Mouse (Mus musculus) intestine, embryonic 16.5 days (tissue): ENCODE data around the gene Pdia4. TPM values are rescaled to one million over a fixed set of nuclear protein-coding genes. Genes with fewer than 3 reads are reported as not detected.

Source experiments
- ATAC-seq: fragments of 200-750 bp; cut with Nextera tagmentation; 2 replicates; pipeline ENCODE4 v1.8.0; 2017; ENCODE audit warnings: moderate TSS enrichment, moderate library complexity
- H3K27ac ChIP-seq: fragments of 300-500 bp; sonication (generic); 2 replicates; pipeline ENCODE4 v1.5.1; 2014; ENCODE audit warnings: mild to moderate bottlenecking, low read length
- H3K27me3 ChIP-seq: fragments of 300-500 bp; sonication (generic); replicated peaks from 2 replicates; pipeline ENCODE4 v1.6.1; 2014; ENCODE audit warnings: low read length, control low read depth, mixed read lengths; ENCODE audit not compliant: control insufficient read depth, insufficient read depth
- H3K36me3 ChIP-seq: fragments of 300-500 bp; sonication (generic); 2 replicates; pipeline ENCODE4 v1.6.1; 2014; ENCODE audit warnings: low read length, control low read depth; ENCODE audit not compliant: control insufficient read depth, insufficient read depth
- H3K4me1 ChIP-seq: fragments of 300-500 bp; sonication (generic); 2 replicates; pipeline ENCODE4 v1.6.1; 2014; ENCODE audit warnings: low read length, control low read depth, mixed read lengths; ENCODE audit not compliant: control insufficient read depth, insufficient read depth
- H3K4me2 ChIP-seq: fragments of 300-500 bp; sonication (generic); 2 replicates; pipeline ENCODE4 v1.6.1; 2014; ENCODE audit warnings: low read depth, low read length, control low read depth
- H3K4me3 ChIP-seq: fragments of 300-500 bp; sonication (generic); 2 replicates; pipeline ENCODE4 v1.5.1; 2014; ENCODE audit warnings: mild to moderate bottlenecking, low read length
- H3K9ac ChIP-seq: fragments of 300-500 bp; sonication (generic); 2 replicates; pipeline ENCODE4 v1.6.1; 2014; ENCODE audit warnings: low read depth, low read length
- H3K9me3 ChIP-seq: fragments of 300-500 bp; sonication (generic); 2 replicates; pipeline ENCODE4 v1.6.1; 2016; ENCODE audit warnings: low read length, control low read depth; ENCODE audit not compliant: control insufficient read depth
- WGBS: fragments of 180-500 bp; shearing (Covaris S2); extraction: QIAGEN DNeasy Blood & Tissue Kit; methylation state at CpG from one replicate; pipeline ENCODE4 v1.1.7; 2014; 5-methylcytosine and 5-hydroxymethylcytosine counted together
- polyA plus RNA-seq: library from polyadenylated mRNA; unstranded; fragments of >200 nt; fragmentation: Nextera tagmentation; extraction: Ambion mirVana; gene quantifications from 2 replicates; pipeline ENCODE4 v1.2.1, GENCODE M21; 2015

Pdia4 gene
- polyA plus RNA-seq, 1 experiment from 2014 or later, result 332 TPM

GRCm38 (mm10) chr6:47818721-47819120 lies 5.5 kb upstream of the Pdia4 start:
- Histone ChIP-seq H3K4me1 (0 out of 2 replicates have a peak, but pooled peaks cover 3% of the 10 kb centered on the region), H3K9ac (no peak overlapping the region), H3K9me3 (no peaks in the 10 kb centered on the region), H3K4me2 (no peak overlapping the region), H3K4me3 (no peak overlapping the region), H3K27me3 (no peaks in the 10 kb centered on the region), H3K36me3 (no peaks in the 10 kb centered on the region), H3K27ac (no peak overlapping the region)
- ATAC-seq, result no peak
- WGBS, result 89% methylated on average over 8 of the region's 8 CpGs

GRCm38 (mm10) chr6:47816151-47816550 lies 2.9 kb upstream of the Pdia4 start:
- Histone ChIP-seq H3K9me3 (no peaks in the 10 kb centered on the region), H3K4me1 (peaks cover 10% of the 10 kb centered on the region), H3K36me3 (no peaks in the 10 kb centered on the region), H3K9ac (no peak overlapping the region), H3K4me3 (no peak overlapping the region), H3K27me3 (no peaks in the 10 kb centered on the region), H3K27ac (no peak overlapping the region), H3K4me2 (no peak overlapping the region)
- ATAC-seq, result no peak
- WGBS, result 70% methylated on average over 1 of the region's 1 CpGs

DNA sequence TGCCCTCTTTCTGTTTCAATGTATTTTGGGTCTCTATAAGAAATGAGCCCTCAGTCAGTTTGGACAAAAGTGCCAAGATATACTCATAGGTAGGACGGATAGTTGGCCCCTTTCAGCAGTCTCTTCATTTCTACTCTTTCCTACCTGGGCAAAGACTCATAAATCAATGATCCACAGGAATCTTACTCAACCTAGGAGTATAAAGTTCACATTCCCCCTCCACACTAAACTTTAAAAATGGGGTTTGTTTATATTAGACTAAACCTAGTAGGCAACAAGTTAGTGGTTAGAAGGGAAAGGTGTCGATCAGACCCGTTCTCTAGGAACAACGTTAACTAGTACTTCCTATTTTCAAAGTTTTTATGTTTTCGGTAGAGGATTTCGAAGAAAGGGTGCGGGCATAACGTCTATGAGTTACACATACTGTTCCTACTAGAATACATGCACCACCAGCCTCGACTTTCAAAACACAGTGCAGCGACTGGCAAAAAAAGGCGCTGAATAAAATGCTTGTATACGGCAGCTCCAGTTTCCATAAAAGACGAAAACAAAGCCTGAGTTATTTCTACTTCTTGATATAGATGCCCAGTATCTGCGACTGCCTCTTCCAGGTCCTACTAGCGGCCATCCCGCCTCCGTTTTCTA lies 837 bp downstream of the Pdia4 start:
- no peak for ATAC-seq
- no peaks in the 10 kb centered on the region for H3K9me3 ChIP-seq
- H3K4me3 ChIP-seq, result peak overlapping the region; percentile 94
- peak overlapping the region; percentile 84 for H3K4me2 ChIP-seq
- no peaks in the 10 kb centered on the region for H3K27me3 ChIP-seq
- H3K9ac ChIP-seq, result peak overlapping the region; percentile 95
- H3K4me1 ChIP-seq, result peaks cover 23% of the 10 kb centered on the region
- no peaks in the 10 kb centered on the region for H3K36me3 ChIP-seq
- under 1% methylated on average over 17 of the region's 17 CpGs for WGBS
- peak overlapping the region; percentile 99 for H3K27ac ChIP-seq

GRCm38 (mm10) chr6:47811324-47811723 lies 1.9 kb downstream of the Pdia4 start:
- no peak for ATAC-seq
- H3K27me3 ChIP-seq, result no peaks in the 10 kb centered on the region
- H3K4me3 ChIP-seq, result peak overlapping the region; percentile 94
- peaks cover 6% of the 10 kb centered on the region; the same call in 1 of the 2 replicates for H3K36me3 ChIP-seq
- H3K9me3 ChIP-seq, result no peaks in the 10 kb centered on the region
- H3K27ac ChIP-seq, result no peak overlapping the region
- peak overlapping the region; percentile 84 for H3K4me2 ChIP-seq
- H3K9ac ChIP-seq, result peak overlapping the region; percentile 95
- 42% methylated on average over 5 of the region's 5 CpGs for WGBS
- peaks cover 23% of the 10 kb centered on the region for H3K4me1 ChIP-seq

DNA sequence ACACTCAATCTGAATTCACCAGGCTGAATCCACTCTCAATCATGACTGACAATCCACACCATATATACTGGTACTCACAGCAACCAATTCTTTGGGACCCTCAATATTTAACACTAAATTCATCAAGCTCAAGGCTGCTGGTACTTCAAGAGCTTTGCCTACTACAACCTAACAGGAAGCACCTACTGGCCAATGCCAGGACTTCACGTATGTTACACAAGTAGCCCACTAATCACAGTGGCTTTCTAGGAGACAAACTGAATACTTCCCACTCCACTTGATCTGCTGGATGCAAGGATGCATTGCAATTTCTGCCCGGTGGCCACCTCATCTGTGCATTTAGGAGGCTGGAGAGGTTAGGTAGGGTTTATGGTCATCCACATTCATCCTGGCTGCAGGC lies 3.0 kb downstream of the Pdia4 start:
- Histone ChIP-seq H3K27me3 (no peaks in the 10 kb centered on the region), H3K9me3 (no peaks in the 10 kb centered on the region), H3K4me1 (peaks cover 23% of the 10 kb centered on the region), H3K4me2 (0 out of 2 replicates have a peak overlapping the region, but pooled peaks have one; percentile 10), H3K27ac (no peak overlapping the region), H3K4me3 (0 out of 2 replicates have a peak overlapping the region, but pooled peaks have one; percentile 6), H3K36me3 (peaks cover 6% of the 10 kb centered on the region; the same call in 1 of the 2 replicates), H3K9ac (peak overlapping the region; percentile 24; the same call in 1 of the 2 replicates)
- WGBS, result 67% methylated on average over 2 of the region's 2 CpGs
- no peak for ATAC-seq

GRCm38 (mm10) chr6:47809053-47809452 lies 4.2 kb downstream of the Pdia4 start:
- no peak overlapping the region for H3K9ac ChIP-seq
- 73% methylated on average over 4 of the region's 4 CpGs for WGBS
- H3K4me1 ChIP-seq, result peaks cover 21% of the 10 kb centered on the region
- H3K36me3 ChIP-seq, result peaks cover 6% of the 10 kb centered on the region; the same call in 1 of the 2 replicates
- no peak for ATAC-seq
- H3K9me3 ChIP-seq, result no peaks in the 10 kb centered on the region
- H3K27me3 ChIP-seq, result no peaks in the 10 kb centered on the region
- H3K4me3 ChIP-seq, result no peak overlapping the region
- H3K4me2 ChIP-seq, result no peak overlapping the region
- no peak overlapping the region for H3K27ac ChIP-seq

DNA sequence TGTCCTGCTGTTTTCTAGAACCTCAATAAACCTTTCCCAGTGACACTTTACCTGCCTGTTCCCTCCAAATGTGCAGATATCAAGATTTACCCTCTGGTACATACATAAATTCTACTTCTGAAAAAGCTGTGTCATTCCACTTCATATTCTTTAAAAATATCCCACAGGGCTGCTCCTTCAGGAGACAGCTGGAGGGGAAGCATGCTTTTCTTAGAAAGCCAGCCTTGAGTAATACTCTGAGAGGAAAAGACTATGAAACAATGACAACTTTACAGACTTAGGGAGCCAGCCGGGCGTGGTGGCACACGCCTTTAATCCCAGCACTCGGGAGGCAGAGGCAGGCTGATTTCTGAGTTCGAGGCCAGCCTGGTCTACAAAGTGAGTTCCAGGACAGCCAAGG lies 4.7 kb downstream of the Pdia4 start:
- no peak for ATAC-seq
- Histone ChIP-seq H3K9me3 (no peaks in the 10 kb centered on the region), H3K4me3 (no peak overlapping the region), H3K4me2 (no peak overlapping the region), H3K27ac (no peak overlapping the region), H3K36me3 (peaks cover 10% of the 10 kb centered on the region), H3K9ac (no peak overlapping the region), H3K4me1 (peaks cover 21% of the 10 kb centered on the region), H3K27me3 (no peaks in the 10 kb centered on the region)
- 86% methylated on average over 5 of the region's 5 CpGs for WGBS

DNA sequence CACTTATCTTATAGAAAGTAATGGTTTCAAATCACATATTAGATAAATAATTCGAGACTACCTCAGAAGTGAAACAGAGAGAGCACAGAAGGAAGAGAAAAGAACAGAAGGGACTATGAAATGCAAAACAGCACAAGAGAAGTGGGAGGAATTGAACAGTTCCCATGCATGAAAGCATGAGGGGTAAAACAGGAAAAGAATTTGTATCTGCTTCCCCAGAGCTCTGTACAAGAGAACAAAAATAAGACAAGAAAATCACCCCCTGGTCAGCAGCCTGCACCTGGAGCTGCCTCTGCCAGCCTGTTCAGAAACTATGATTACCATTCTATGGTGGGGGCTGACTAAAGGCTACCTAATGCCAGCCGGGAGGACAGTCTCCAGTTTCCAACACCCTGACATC lies 5.8 kb downstream of the Pdia4 start:
- no peak overlapping the region for H3K9ac ChIP-seq
- H3K9me3 ChIP-seq, result no peaks in the 10 kb centered on the region
- no peak overlapping the region for H3K4me3 ChIP-seq
- WGBS, result 82% methylated on average over 2 of the region's 2 CpGs
- no peak for ATAC-seq
- H3K4me2 ChIP-seq, result no peak overlapping the region
- no peak overlapping the region for H3K27ac ChIP-seq
- H3K36me3 ChIP-seq, result peaks cover 20% of the 10 kb centered on the region
- no peaks in the 10 kb centered on the region for H3K27me3 ChIP-seq
- H3K4me1 ChIP-seq, result peaks cover 21% of the 10 kb centered on the region

GRCm38 (mm10) chr6:47805520-47805919 lies 7.7 kb downstream of the Pdia4 start:
- H3K4me1 ChIP-seq, result peaks cover 8% of the 10 kb centered on the region
- 70% methylated on average over 2 of the region's 2 CpGs for WGBS

DNA sequence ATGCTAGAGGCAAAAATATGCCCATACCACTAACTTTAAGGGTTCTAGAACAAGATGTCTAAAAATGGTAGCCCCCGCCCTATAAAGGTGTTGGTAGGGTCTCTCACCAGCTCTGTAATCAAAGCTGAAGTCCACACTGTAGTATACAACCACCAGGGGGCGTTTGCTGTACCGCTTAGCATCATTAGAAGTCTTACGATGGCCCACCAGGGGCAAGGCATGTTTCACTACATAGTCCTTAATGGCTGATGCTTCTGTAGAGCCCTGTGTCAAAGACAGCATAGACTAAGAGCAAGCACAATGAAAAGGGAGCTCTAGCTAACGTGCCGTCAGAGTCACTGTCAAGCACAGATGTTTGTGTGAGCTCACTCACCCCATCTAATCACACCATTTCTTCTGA lies 14.2 kb downstream of the Pdia4 start:
- no peak overlapping the region for H3K9ac ChIP-seq
- no peaks in the 10 kb centered on the region for H3K4me1 ChIP-seq
- no peak overlapping the region for H3K4me3 ChIP-seq
- WGBS, result 49% methylated on average over 6 of the region's 6 CpGs
- ATAC-seq, result no peak
- H3K9me3 ChIP-seq, result no peaks in the 10 kb centered on the region
- H3K36me3 ChIP-seq, result peaks cover 46% of the 10 kb centered on the region
- no peaks in the 10 kb centered on the region for H3K27me3 ChIP-seq
- no peak overlapping the region for H3K4me2 ChIP-seq
- H3K27ac ChIP-seq, result no peak overlapping the region

More at GRCm38 (mm10) chr6:47805520-47805919, 7.7 kb downstream of the Pdia4 start:
- Histone ChIP-seq H3K27me3 (no peaks in the 10 kb centered on the region), H3K27ac (no peak overlapping the region), H3K36me3 (peaks cover 27% of the 10 kb centered on the region), H3K4me3 (no peak overlapping the region), H3K9ac (no peak overlapping the region), H3K4me2 (no peak overlapping the region), H3K9me3 (no peaks in the 10 kb centered on the region)
- ATAC-seq, result no peak
